Mouse (Mus musculus): Measurements from ENCODE around the gene Pax7. TPM values are rescaled to one million over a fixed set of nuclear protein-coding genes. Genes with fewer than 3 reads are reported as not detected.

Gene Pax7
- polyA plus RNA-seq, 1 experiment = 0.37 TPM

DNA sequence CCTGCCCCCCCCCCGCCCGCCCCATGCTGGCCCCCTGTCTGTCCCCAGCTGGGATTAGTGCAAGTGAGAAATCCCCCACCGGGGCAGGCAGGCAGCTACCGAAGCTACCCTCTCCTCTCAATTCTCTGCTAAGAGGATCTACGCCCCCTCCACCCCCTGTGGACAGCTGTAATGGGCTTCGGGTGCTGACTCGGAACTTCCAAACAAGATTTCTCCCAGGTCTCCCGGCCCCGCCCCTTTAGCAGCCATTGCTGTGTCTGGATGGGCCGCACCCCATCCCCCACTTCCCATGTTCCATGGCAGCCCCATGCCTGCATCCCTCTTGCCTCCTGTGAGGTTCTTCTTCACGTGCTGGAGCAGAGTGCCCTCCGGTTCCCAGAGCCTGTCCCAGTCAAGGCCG lies 76.4 kb downstream of the Pax7 start:
- H3K79me2 ChIP-seq (ENCODE audit: control insufficient read depth, insufficient read depth) = no peaks in the 10 kb centered on the region
- no peak overlapping the region for H3ac ChIP-seq (ENCODE audit: control insufficient read depth, insufficient read length)
- TF ChIP-seq USF1 (IDR thresholded peaks at IDR 0.05; ENCODE audit: low read depth) (no peak), MYOD1 (IDR thresholded peaks at IDR 0.05; ENCODE audit: control insufficient read depth in 1 of 3, insufficient read length in 2 of 3, low read depth in 2 of 3) (no peak), MAX (IDR thresholded peaks at IDR 0.05; ENCODE audit: low read depth) (no peak), POLR2AphosphoS2 (IDR thresholded peaks at IDR 0.05; ENCODE audit: insufficient read length, low read depth) (no peak), REST (IDR thresholded peaks at IDR 0.05; ENCODE audit: insufficient read depth, insufficient read length) (no peak), MYOG (IDR thresholded peaks at IDR 0.05; ENCODE audit: control insufficient read depth in 1 of 3, insufficient read depth in 1 of 3, insufficient read length in 2 of 3, low read depth in 2 of 3) (no peak)
- no peak overlapping the region for H3K4me3 ChIP-seq
- H3K27me3 ChIP-seq (ENCODE audit: control insufficient read depth, insufficient read depth, insufficient read length) = no peaks in the 10 kb centered on the region
- H3K36me3 ChIP-seq (ENCODE audit: control insufficient read depth, insufficient read depth) = no peaks in the 10 kb centered on the region
- H3K4me2 ChIP-seq (ENCODE audit: low read depth) = no peak overlapping the region

DNA sequence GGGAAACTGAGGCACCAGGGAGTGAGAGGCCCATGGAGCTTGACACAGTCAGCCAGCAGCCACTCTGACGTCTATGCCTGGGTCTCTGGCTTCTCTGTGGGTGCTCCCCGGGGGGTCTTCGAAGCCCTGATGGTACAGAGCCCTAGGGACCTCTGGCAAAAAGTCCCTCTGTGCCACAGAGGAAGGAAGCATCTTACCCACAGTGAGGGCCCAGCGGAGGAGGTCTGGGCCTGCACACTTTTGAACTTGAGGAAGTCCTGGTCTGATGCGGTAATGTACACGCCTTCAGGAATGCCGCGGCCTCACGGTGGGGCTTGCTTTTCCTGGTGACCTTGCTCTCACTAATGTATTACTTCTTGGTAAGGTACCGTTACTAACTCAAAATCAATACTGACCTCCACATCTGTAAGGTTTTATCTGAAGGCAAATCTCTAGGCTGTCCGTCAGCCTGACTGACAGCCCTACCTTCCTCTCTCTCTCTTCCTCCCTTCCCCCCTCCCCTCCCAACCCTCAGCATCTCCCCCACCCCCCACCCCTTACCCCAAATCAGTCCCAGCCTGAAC lies 79.1 kb downstream of the Pax7 start:
- no peak overlapping the region for H3ac ChIP-seq (ENCODE audit: control insufficient read depth, insufficient read length)
- H3K4me3 ChIP-seq = no peak overlapping the region
- no peak for TF ChIP-seq TCF12 (IDR thresholded peaks at IDR 0.05; ENCODE audit: insufficient read depth, poor library complexity, severe bottlenecking)
- no peak for TF ChIP-seq TCF3 (IDR thresholded peaks at IDR 0.05; ENCODE audit: insufficient read length, low read depth)
- TF ChIP-seq CEBPB (IDR thresholded peaks at IDR 0.05; ENCODE audit: insufficient read depth, poor library complexity, severe bottlenecking) = no peak
- H3K79me2 ChIP-seq (ENCODE audit: control insufficient read depth, insufficient read depth) = no peaks in the 10 kb centered on the region
- H3K4me2 ChIP-seq (ENCODE audit: low read depth) = no peak overlapping the region
- H3K27me3 ChIP-seq (ENCODE audit: control insufficient read depth, insufficient read depth, insufficient read length) = no peaks in the 10 kb centered on the region
- H3K36me3 ChIP-seq (ENCODE audit: control insufficient read depth, insufficient read depth) = no peaks in the 10 kb centered on the region

DNA sequence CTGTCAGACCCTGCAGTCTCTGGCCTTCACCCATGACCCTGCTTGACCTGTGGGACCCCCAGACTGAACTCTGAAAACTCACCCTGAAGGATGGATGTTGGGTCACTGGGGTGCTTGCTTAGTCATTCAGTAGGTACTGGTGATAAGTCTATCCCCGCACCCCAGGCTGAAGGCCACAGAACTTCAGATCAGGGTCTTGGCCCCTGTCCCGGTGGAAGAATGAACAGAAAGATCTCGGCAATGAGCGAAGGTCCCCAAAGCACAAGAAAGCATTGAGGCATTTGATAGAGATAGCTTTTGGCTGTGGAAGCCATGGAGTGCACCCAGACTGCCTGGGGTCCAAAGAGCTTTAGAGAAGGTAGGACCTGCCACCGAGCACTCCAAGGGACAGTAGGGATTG lies 82.4 kb downstream of the Pax7 start:
- Histone ChIP-seq H3K79me2 (ENCODE audit: control insufficient read depth, insufficient read depth) (no peaks in the 10 kb centered on the region), H3K4me3 (no peak overlapping the region), H3K4me2 (ENCODE audit: low read depth) (no peak overlapping the region), H3ac (ENCODE audit: control insufficient read depth, insufficient read length) (no peak overlapping the region), H3K36me3 (ENCODE audit: control insufficient read depth, insufficient read depth) (no peaks in the 10 kb centered on the region), H3K27me3 (ENCODE audit: control insufficient read depth, insufficient read depth, insufficient read length) (no peaks in the 10 kb centered on the region)
- TF ChIP-seq POLR2AphosphoS2 (IDR thresholded peaks at IDR 0.05; ENCODE audit: insufficient read length, low read depth) (no peak), TCF3 (IDR thresholded peaks at IDR 0.05; ENCODE audit: insufficient read length, low read depth) (no peak), POLR2A (IDR thresholded peaks at IDR 0.05; ENCODE audit: insufficient read length, low read depth) (no peak), MAX (IDR thresholded peaks at IDR 0.05; ENCODE audit: low read depth) (no peak), MYOG (IDR thresholded peaks at IDR 0.05; ENCODE audit: control insufficient read depth in 1 of 3, insufficient read depth in 1 of 3, insufficient read length in 2 of 3, low read depth in 2 of 3) (no peak), MYOD1 (IDR thresholded peaks at IDR 0.05; ENCODE audit: control insufficient read depth in 1 of 3, insufficient read length in 2 of 3, low read depth in 2 of 3) (no peak), SRF (IDR thresholded peaks at IDR 0.05; ENCODE audit: control insufficient read depth, insufficient read length, low read depth) (no peak), TCF12 (IDR thresholded peaks at IDR 0.05; ENCODE audit: insufficient read depth, poor library complexity, severe bottlenecking) (no peak), REST (IDR thresholded peaks at IDR 0.05; ENCODE audit: insufficient read depth, insufficient read length) (no peak), USF1 (IDR thresholded peaks at IDR 0.05; ENCODE audit: low read depth) (no peak), E2F4 (IDR thresholded peaks at IDR 0.05; ENCODE audit: insufficient read depth) (no peak), CEBPB (IDR thresholded peaks at IDR 0.05; ENCODE audit: insufficient read depth, poor library complexity, severe bottlenecking) (no peak)

GRCm38 (mm10) chr4:139747190-139747936 lies 86.0 kb downstream of the Pax7 start:
- no peak for TF ChIP-seq REST (IDR thresholded peaks at IDR 0.05; ENCODE audit: insufficient read depth, insufficient read length)
- TF ChIP-seq USF1 (IDR thresholded peaks at IDR 0.05; ENCODE audit: low read depth) = no peak
- TF ChIP-seq SRF (IDR thresholded peaks at IDR 0.05; ENCODE audit: control insufficient read depth, insufficient read length, low read depth) = no peak
- no peak for TF ChIP-seq CEBPB (IDR thresholded peaks at IDR 0.05; ENCODE audit: insufficient read depth, poor library complexity, severe bottlenecking)
- TF ChIP-seq MYOD1 (IDR thresholded peaks at IDR 0.05; ENCODE audit: control insufficient read depth in 1 of 3, insufficient read length in 2 of 3, low read depth in 2 of 3) = no peak
- no peak for TF ChIP-seq POLR2A (IDR thresholded peaks at IDR 0.05; ENCODE audit: insufficient read length, low read depth)
- Histone ChIP-seq H3K79me2 (ENCODE audit: control insufficient read depth, insufficient read depth) (no peaks in the 10 kb centered on the region), H3K27me3 (ENCODE audit: control insufficient read depth, insufficient read depth, insufficient read length) (no peaks in the 10 kb centered on the region), H3ac (ENCODE audit: control insufficient read depth, insufficient read length) (no peak overlapping the region), H3K36me3 (ENCODE audit: control insufficient read depth, insufficient read depth) (no peaks in the 10 kb centered on the region), H3K4me3 (no peak overlapping the region), H3K4me2 (ENCODE audit: low read depth) (no peak overlapping the region)

DNA sequence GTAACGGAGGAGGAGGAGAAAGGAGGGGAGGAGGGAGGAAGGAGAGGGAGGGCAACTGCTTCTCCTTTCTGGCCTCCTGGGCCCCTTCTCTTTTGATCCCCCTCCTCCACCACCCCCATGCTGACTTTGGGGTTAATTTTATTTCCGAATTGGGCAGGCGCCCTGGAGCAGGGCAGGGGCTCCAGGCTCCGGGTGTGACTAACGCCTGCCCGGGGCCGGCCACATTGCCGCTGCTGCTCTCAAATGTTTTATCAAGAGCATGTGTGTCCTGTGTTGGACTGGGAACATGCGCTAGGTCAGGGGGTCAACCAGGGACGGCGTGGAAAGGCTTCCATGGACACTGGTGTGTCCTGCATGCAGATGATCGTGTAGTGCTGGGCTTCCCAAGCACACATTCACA lies 87.2 kb downstream of the Pax7 start:
- Histone ChIP-seq H3K36me3 (ENCODE audit: control insufficient read depth, insufficient read depth) (no peaks in the 10 kb centered on the region), H3ac (ENCODE audit: control insufficient read depth, insufficient read length) (no peak overlapping the region), H3K79me2 (ENCODE audit: control insufficient read depth, insufficient read depth) (no peaks in the 10 kb centered on the region), H3K4me3 (no peak overlapping the region), H3K4me2 (ENCODE audit: low read depth) (no peak overlapping the region), H3K27me3 (ENCODE audit: control insufficient read depth, insufficient read depth, insufficient read length) (no peaks in the 10 kb centered on the region)
- TF ChIP-seq TCF12 (IDR thresholded peaks at IDR 0.05; ENCODE audit: insufficient read depth, poor library complexity, severe bottlenecking) = no peak
- TF ChIP-seq MAX (IDR thresholded peaks at IDR 0.05; ENCODE audit: low read depth) = no peak
- TF ChIP-seq POLR2AphosphoS2 (IDR thresholded peaks at IDR 0.05; ENCODE audit: insufficient read length, low read depth) = no peak
- TF ChIP-seq USF1 (IDR thresholded peaks at IDR 0.05; ENCODE audit: low read depth) = no peak
- TF ChIP-seq TCF3 (IDR thresholded peaks at IDR 0.05; ENCODE audit: insufficient read length, low read depth) = no peak
- TF ChIP-seq MYOG (IDR thresholded peaks at IDR 0.05; ENCODE audit: control insufficient read depth in 1 of 3, insufficient read depth in 1 of 3, insufficient read length in 2 of 3, low read depth in 2 of 3) = no peak
- TF ChIP-seq CEBPB (IDR thresholded peaks at IDR 0.05; ENCODE audit: insufficient read depth, poor library complexity, severe bottlenecking) = no peak
- TF ChIP-seq POLR2A (IDR thresholded peaks at IDR 0.05; ENCODE audit: insufficient read length, low read depth) = no peak
- TF ChIP-seq E2F4 (IDR thresholded peaks at IDR 0.05; ENCODE audit: insufficient read depth) = no peak
- TF ChIP-seq REST (IDR thresholded peaks at IDR 0.05; ENCODE audit: insufficient read depth, insufficient read length) = no peak
- no peak for TF ChIP-seq MYOD1 (IDR thresholded peaks at IDR 0.05; ENCODE audit: control insufficient read depth in 1 of 3, insufficient read length in 2 of 3, low read depth in 2 of 3)
- TF ChIP-seq SRF (IDR thresholded peaks at IDR 0.05; ENCODE audit: control insufficient read depth, insufficient read length, low read depth) = no peak

Data from myocyte (in vitro differentiated cells).